Mouse (Mus musculus) ES-Bruce4 (cell line): ENCODE results near the gene Stk32b. TPM values are rescaled to one million over a fixed set of nuclear protein-coding genes. Genes with fewer than 3 reads are reported as not detected.

ENCODE experiments used
- H3K27ac ChIP-seq: 2 replicates; pipeline ENCODE4 v1.5.1; 2012; ENCODE audit warnings: low read length, inconsistent platforms; ENCODE audit not compliant: insufficient read depth
- H3K27me3 ChIP-seq: 2 replicates; pipeline ENCODE4 v1.6.1; 2012; ENCODE audit warnings: mild to moderate bottlenecking, low read length, inconsistent platforms; ENCODE audit not compliant: control insufficient read depth, poor library complexity, insufficient read depth, severe bottlenecking
- H3K36me3 ChIP-seq: 2 replicates; pipeline ENCODE4 v1.6.1; 2012; ENCODE audit warnings: inconsistent platforms, mild to moderate bottlenecking, low read length, moderate library complexity; ENCODE audit not compliant: control insufficient read depth, poor library complexity, insufficient read depth, severe bottlenecking
- H3K4me1 ChIP-seq: one replicate; pipeline ENCODE4 v1.8.1; 2011; ENCODE audit warnings: low read length; ENCODE audit not compliant: control insufficient read depth, insufficient read depth
- H3K4me3 ChIP-seq: 2 replicates; pipeline ENCODE4 v1.5.1; 2011; ENCODE audit warnings: low read depth, mild to moderate bottlenecking, low read length
- H3K9ac ChIP-seq: 2 replicates; pipeline ENCODE4 v1.6.1; 2012; ENCODE audit warnings: low read depth, mild to moderate bottlenecking, inconsistent platforms; ENCODE audit not compliant: poor library complexity, severe bottlenecking
- H3K9me3 ChIP-seq: replicated peaks from 2 replicates; pipeline ENCODE4 v1.6.1; 2012; ENCODE audit warnings: mild to moderate bottlenecking, low read length, inconsistent platforms; ENCODE audit not compliant: control insufficient read depth, poor library complexity, insufficient read depth, severe bottlenecking
- CTCF ChIP-seq: IDR thresholded peaks from one replicate; pipeline ENCODE4 v1.8.1; 2011; ENCODE audit warnings: low read depth, low read length
- EP300 ChIP-seq: IDR thresholded peaks from 2 replicates; pipeline ENCODE4 v1.6.1; 2011; ENCODE audit warnings: low read depth, low read length; ENCODE audit not compliant: insufficient read depth
- POLR2A ChIP-seq: IDR thresholded peaks from one replicate; pipeline ENCODE4 v1.8.1; 2011; ENCODE audit warnings: low read length; ENCODE audit not compliant: insufficient read depth
- polyA plus RNA-seq: library from polyadenylated mRNA; stranded (reverse); fragments of >200 nt; gene quantifications from 2 replicates; pipeline ENCODE4 v1.2.4, GENCODE M21; 2011; ENCODE audit warnings: low read depth; ENCODE audit not compliant: missing spikeins, insufficient read depth, insufficient read length

The Stk32b gene
- polyA plus RNA-seq, 1 experiment, result 0.40 TPM

GRCm38 (mm10) chr5:37611874-37612273 lies 105.1 kb downstream of the Stk32b start:
- Histone ChIP-seq H3K27ac (no peak overlapping the region), H3K9ac (no peak overlapping the region), H3K9me3 (no peaks in the 10 kb centered on the region), H3K27me3 (no peaks in the 10 kb centered on the region), H3K36me3 (no peaks in the 10 kb centered on the region), H3K4me1 (no peaks in the 10 kb centered on the region), H3K4me3 (no peak overlapping the region)
- TF ChIP-seq EP300 (no peak), CTCF (no peak), POLR2A (no peak)

GRCm38 (mm10) chr5:37599566-37599965 lies 117.4 kb downstream of the Stk32b start:
- H3K4me1 ChIP-seq, result no peaks in the 10 kb centered on the region
- H3K36me3 ChIP-seq, result no peaks in the 10 kb centered on the region
- no peak for TF ChIP-seq EP300
- TF ChIP-seq POLR2A, result no peak
- TF ChIP-seq CTCF, result no peak
- no peaks in the 10 kb centered on the region for H3K27me3 ChIP-seq
- no peak overlapping the region for H3K27ac ChIP-seq
- H3K4me3 ChIP-seq, result no peak overlapping the region
- no peaks in the 10 kb centered on the region for H3K9me3 ChIP-seq
- no peak overlapping the region for H3K9ac ChIP-seq

- H3K27me3 ChIP-seq, result no peaks in the 10 kb centered on the region
- no peak overlapping the region for H3K9ac ChIP-seq
Observed at GRCm38 (mm10) chr5:37598271-37598670, 118.7 kb downstream of the Stk32b start.

GRCm38 (mm10) chr5:37592411-37592810 lies 124.6 kb downstream of the Stk32b start:
- H3K27me3 ChIP-seq, result no peaks in the 10 kb centered on the region
- H3K36me3 ChIP-seq, result no peaks in the 10 kb centered on the region
- no peak overlapping the region for H3K9ac ChIP-seq
- H3K27ac ChIP-seq, result no peak overlapping the region
- TF ChIP-seq POLR2A (no peak), CTCF (no peak)
- H3K4me3 ChIP-seq, result no peak overlapping the region
- no peaks in the 10 kb centered on the region for H3K4me1 ChIP-seq
- no peaks in the 10 kb centered on the region for H3K9me3 ChIP-seq

More at GRCm38 (mm10) chr5:37598271-37598670, 118.7 kb downstream of the Stk32b start:
- Histone ChIP-seq H3K27ac (no peak overlapping the region), H3K9me3 (no peaks in the 10 kb centered on the region), H3K4me1 (no peaks in the 10 kb centered on the region), H3K4me3 (no peak overlapping the region), H3K36me3 (no peaks in the 10 kb centered on the region)
- TF ChIP-seq POLR2A (no peak), CTCF (no peak), EP300 (no peak)

GRCm38 (mm10) chr5:37587861-37588260 lies 129.1 kb downstream of the Stk32b start:
- Histone ChIP-seq H3K9me3 (no peaks in the 10 kb centered on the region), H3K27me3 (no peaks in the 10 kb centered on the region), H3K27ac (no peak overlapping the region), H3K4me1 (no peaks in the 10 kb centered on the region), H3K4me3 (no peak overlapping the region), H3K36me3 (no peaks in the 10 kb centered on the region), H3K9ac (no peak overlapping the region)
- TF ChIP-seq EP300 (no peak), CTCF (no peak), POLR2A (no peak)

GRCm38 (mm10) chr5:37586071-37586470 lies 130.9 kb downstream of the Stk32b start:
- Histone ChIP-seq H3K9ac (no peak overlapping the region), H3K4me3 (no peak overlapping the region), H3K27me3 (no peaks in the 10 kb centered on the region), H3K36me3 (no peaks in the 10 kb centered on the region), H3K9me3 (no peaks in the 10 kb centered on the region), H3K4me1 (no peaks in the 10 kb centered on the region), H3K27ac (no peak overlapping the region)
- TF ChIP-seq POLR2A (no peak), EP300 (no peak), CTCF (no peak)
